Mouse (Mus musculus) G1E (cell line): ENCODE data around the gene Mrps18c.

ENCODE experiments used
- CTCF ChIP-seq: IDR thresholded peaks from 2 replicates; pipeline ENCODE4 v1.5.1; 2012; ENCODE audit warnings: low read depth, low read length, inconsistent platforms, mixed read lengths
- GATA2 ChIP-seq: IDR thresholded peaks from 2 replicates; pipeline ENCODE4 v1.6.1; 2012; ENCODE audit warnings: low read depth, low read length, inconsistent platforms, borderline replicate concordance
- TAL1 ChIP-seq: conservative IDR thresholded peaks from 2 replicates; pipeline ENCODE4 v1.6.1; 2012; ENCODE audit warnings: low read depth, low read length, inconsistent platforms, mixed read lengths

- TF ChIP-seq TAL1 (no peak), CTCF (no peak), GATA2 (no peak)
Measured at GRCm38 (mm10) chr5:100845485-100845847, 47.0 kb downstream of the Mrps18c start, which contains the start of gene Gpat3.
